Mouse (Mus musculus) E14TG2a.4 (cell line): ENCODE measurements around the gene Cdk11b.

Source experiments
- H3K27me3 ChIP-seq: 2 replicates; pipeline ENCODE4 v1.6.1; 2014; ENCODE audit warnings: low read length, control low read depth; ENCODE audit not compliant: insufficient read depth
- H3K36me3 ChIP-seq: 2 replicates; pipeline ENCODE4 v1.6.1; 2014; ENCODE audit warnings: low read length, control low read depth; ENCODE audit not compliant: insufficient read depth
- H3K4me1 ChIP-seq: replicated peaks from 2 replicates; pipeline ENCODE4 v1.6.1; 2014; ENCODE audit warnings: low read depth, low read length, control low read depth
- H3K4me3 ChIP-seq: replicated peaks from 2 replicates; pipeline ENCODE4 v1.5.1; 2014; ENCODE audit warnings: mild to moderate bottlenecking, low read length
- H3K9me3 ChIP-seq: 2 replicates; pipeline ENCODE4 v1.6.1; 2014; ENCODE audit warnings: low read length, control low read depth
- CTCF ChIP-seq: conservative IDR thresholded peaks from 2 replicates; pipeline ENCODE4 v1.5.1; 2014; ENCODE audit warnings: low read length
- NANOG ChIP-seq: IDR thresholded peaks from 2 replicates; pipeline ENCODE4 v1.6.1; 2014; ENCODE audit warnings: borderline replicate concordance, low read length, mixed read lengths
- POU5F1 ChIP-seq: IDR thresholded peaks from 2 replicates; pipeline ENCODE4 v1.6.1; 2014; ENCODE audit warnings: low read length, borderline replicate concordance

Cdk11b gene

DNA sequence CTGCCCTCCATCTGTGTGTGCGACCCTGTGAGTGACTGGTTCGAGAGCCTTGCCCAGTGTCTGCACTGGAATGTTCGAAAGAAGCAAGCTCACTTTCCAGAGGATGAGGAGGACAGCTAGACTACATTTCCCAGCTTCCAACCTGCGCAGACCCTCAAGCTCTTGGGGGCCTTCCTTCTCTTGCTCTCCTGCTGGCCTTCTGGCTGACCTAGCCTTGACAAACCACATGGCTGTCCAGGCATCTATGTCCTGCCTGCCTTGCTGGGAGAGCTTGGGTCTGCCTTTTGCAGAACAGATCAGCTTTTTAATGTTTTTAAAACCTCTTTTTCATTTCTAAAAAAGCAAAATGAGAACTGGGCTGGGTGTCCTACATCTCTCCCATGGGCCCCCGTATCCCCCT lies 35.3 kb upstream of the Cdk11b start:
- no peak for TF ChIP-seq CTCF
- H3K4me1 ChIP-seq: no peaks in the 10 kb centered on the region
- no peaks in the 10 kb centered on the region for H3K27me3 ChIP-seq
- H3K36me3 ChIP-seq: peaks cover 68% of the 10 kb centered on the region
- no peaks in the 10 kb centered on the region for H3K9me3 ChIP-seq
- H3K4me3 ChIP-seq: no peak overlapping the region

GRCm38 (mm10) chr4:155591012-155591719 lies 33.5 kb upstream of the Cdk11b start:
- Histone ChIP-seq H3K4me1 (no peaks in the 10 kb centered on the region; the same call in 1 of the 2 replicates), H3K27me3 (no peaks in the 10 kb centered on the region), H3K36me3 (peaks cover 50% of the 10 kb centered on the region), H3K4me3 (no peak overlapping the region), H3K9me3 (no peaks in the 10 kb centered on the region)
- TF ChIP-seq CTCF (no peak), NANOG (no peak), POU5F1 (no peak)

- Histone ChIP-seq H3K9me3 (no peaks in the 10 kb centered on the region), H3K36me3 (peaks cover 24% of the 10 kb centered on the region), H3K4me1 (peaks cover 10% of the 10 kb centered on the region), H3K27me3 (no peaks in the 10 kb centered on the region), H3K4me3 (no peak overlapping the region)
- TF ChIP-seq POU5F1: no peak
- TF ChIP-seq CTCF: no peak
- TF ChIP-seq NANOG: no peak
Observed at GRCm38 (mm10) chr4:155593780-155594179, 30.9 kb upstream of the Cdk11b start.

- Histone ChIP-seq H3K4me3 (no peak overlapping the region), H3K4me1 (peaks cover 24% of the 10 kb centered on the region), H3K9me3 (no peaks in the 10 kb centered on the region), H3K27me3 (no peaks in the 10 kb centered on the region), H3K36me3 (peaks cover 5% of the 10 kb centered on the region)
- no peak for TF ChIP-seq CTCF
- no peak for TF ChIP-seq NANOG
- no peak for TF ChIP-seq POU5F1
Observed at GRCm38 (mm10) chr4:155595777-155596176, 28.9 kb upstream of the Cdk11b start.

DNA sequence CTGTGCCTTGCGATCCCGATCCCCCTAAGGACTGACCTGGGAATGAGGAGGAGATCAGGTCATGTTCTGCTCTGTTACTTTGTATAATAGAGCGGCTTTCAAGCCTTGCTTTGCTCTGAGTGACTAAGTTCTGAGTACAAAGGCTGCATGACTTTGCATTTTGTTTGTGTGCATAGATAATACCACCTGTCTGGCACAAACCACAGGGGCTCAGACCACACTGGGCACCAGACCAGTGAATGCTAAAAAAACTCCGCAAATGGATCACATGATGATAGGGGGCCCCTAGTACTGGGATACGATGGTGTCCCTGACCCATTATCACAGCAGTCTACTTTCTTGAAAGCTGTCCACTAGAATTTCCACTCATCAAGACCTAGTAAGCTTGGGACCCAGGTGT lies 28.0 kb upstream of the Cdk11b start:
- TF ChIP-seq POU5F1 (no peak), CTCF (no peak), NANOG (no peak)

DNA sequence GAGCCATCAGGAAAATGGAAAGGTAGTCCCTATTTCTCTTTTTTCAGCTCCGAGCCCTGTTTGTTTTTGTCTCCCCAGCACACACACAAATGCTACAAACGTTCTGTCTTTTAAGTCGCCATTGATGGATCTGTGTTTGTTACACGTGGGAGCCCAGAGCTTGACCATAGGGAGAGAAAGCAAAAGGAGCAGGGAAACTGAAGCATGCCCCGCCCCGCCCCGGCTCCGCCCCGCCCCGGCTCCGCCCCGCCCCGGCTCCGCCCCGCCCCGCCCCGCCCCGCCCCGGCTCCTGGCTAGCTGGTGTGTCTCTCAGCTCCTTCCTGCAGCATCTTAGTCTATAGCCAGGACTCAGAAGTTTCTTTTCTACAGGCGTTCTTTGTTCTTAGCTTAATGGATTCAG lies 26.1 kb upstream of the Cdk11b start:
- Histone ChIP-seq H3K36me3 (peaks cover 11% of the 10 kb centered on the region), H3K27me3 (no peaks in the 10 kb centered on the region), H3K4me3 (peak overlapping the region; percentile 30; the same call in 1 of the 2 replicates), H3K9me3 (no peaks in the 10 kb centered on the region), H3K4me1 (peaks cover 37% of the 10 kb centered on the region)
- TF ChIP-seq POU5F1 (no peak), CTCF (no peak), NANOG (no peak)

More for the DNA sequence above, 28.0 kb upstream of the Cdk11b start:
- no peak overlapping the region for H3K4me3 ChIP-seq
- H3K36me3 ChIP-seq: no peaks in the 10 kb centered on the region
- no peaks in the 10 kb centered on the region for H3K27me3 ChIP-seq
- H3K9me3 ChIP-seq: no peaks in the 10 kb centered on the region
- peaks cover 25% of the 10 kb centered on the region for H3K4me1 ChIP-seq

DNA sequence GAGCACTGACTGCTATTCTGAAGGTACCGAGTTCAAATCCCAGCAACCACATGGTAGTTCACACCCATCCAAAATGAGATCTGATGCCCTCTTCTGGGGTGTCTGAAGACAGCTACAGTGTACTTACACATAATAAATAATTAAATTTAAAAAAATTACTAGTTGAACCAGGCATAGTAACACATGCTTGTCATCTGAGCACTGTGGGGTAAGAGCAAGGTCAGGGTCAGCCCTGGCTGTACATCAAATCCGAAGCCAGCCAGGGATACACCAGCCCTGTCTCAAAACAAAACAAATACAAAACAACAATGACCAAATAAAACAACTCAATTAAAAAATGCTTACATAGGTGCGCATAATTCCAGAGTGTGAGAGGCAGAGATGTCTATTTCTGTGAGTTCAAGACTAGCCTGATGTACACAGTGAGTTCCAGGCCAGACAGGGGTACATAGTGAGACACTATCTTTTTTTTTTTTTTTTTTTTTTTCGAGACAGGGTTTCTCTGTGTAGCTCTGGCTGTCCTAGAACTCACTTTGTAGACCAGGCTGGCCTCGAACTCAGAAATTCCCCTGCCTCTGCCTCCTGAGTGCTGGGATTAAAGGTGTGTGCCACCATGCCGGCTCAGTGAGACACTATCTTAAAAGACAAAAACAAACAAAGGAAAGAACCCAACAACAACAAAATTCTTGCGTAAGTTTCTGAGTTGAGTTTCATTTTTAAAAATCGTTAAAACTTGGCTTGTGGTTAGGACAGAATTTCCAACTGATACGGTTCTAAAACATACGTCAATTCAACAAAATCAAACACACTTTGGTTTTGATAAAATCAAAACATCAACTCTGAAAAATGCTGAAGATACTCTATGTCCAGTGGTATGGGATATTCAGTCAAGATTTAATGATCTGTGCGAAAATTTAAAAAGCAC lies 24.5 kb upstream of the Cdk11b start:
- peaks cover 25% of the 10 kb centered on the region for H3K36me3 ChIP-seq
- no peaks in the 10 kb centered on the region for H3K27me3 ChIP-seq
- TF ChIP-seq CTCF (no peak), NANOG (no peak), POU5F1 (no peak)
- H3K4me3 ChIP-seq: peak overlapping the region; percentile 96
- peaks cover 47% of the 10 kb centered on the region for H3K4me1 ChIP-seq
- no peaks in the 10 kb centered on the region for H3K9me3 ChIP-seq

DNA sequence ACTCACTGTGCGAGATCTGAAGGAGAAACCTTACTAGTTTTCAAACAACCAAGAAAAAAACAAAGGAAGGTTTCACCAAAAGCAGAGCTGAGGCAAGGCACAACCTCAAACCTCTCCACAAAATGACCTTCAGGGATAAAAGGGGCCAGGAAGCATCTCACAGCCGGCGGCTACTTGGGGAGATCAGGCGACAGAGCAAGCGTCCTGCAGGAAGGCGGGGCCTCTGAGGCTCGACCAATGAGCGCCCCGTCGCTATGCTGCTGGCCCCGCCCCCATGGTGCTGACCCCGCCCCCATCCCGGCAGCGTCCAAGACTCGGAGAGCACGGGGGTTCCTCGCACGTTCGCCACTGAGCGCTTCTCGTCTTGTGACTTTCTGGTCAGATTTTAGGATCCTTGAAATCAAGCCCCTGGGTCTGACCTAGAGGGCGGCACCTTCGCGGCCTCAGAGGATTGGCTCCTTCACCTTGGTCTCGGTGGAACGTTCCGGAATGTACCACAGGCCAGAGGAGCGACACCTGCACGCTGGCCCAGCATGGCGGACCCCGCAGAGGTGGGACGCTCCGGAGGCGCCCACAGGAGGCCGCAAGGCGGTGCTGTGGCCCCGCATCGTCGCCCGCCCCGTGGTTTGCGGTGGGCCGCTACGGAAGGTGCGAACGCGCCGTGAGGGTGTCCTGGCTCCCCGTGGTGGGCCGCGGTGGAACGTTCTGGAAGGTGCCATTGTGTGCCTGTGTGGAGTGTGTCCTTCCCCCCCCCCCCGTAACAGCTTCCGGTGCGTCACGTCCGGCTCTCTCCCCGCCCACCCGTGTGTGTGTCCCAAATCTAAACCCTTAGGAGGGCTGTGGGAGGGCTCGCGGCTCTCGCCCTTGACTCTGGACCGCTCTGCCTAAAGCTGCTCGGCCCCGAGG lies 23.3 kb upstream of the Cdk11b start, which contains the start of gene Slc35e2:
Gene Slc35e2, plus strand, starts transcription at position 326 of the 906 bp plus-strand sequence.
- peak within 1 kb of the TSS; percentile 96 for H3K4me3 ChIP-seq
- H3K27me3 ChIP-seq: no peaks in the 10 kb centered on the region
- H3K9me3 ChIP-seq: no peaks in the 10 kb centered on the region
- TF ChIP-seq CTCF: no peak
- H3K36me3 ChIP-seq: peaks cover 37% of the 10 kb centered on the region
- peaks cover 47% of the 10 kb centered on the region for H3K4me1 ChIP-seq

GRCm38 (mm10) chr4:155601997-155602456 lies 22.6 kb upstream of the Cdk11b start:
- peaks cover 47% of the 10 kb centered on the region for H3K4me1 ChIP-seq

More at GRCm38 (mm10) chr4:155601997-155602456, 22.6 kb upstream of the Cdk11b start:
- Histone ChIP-seq H3K27me3 (no peaks in the 10 kb centered on the region), H3K9me3 (no peaks in the 10 kb centered on the region), H3K36me3 (peaks cover 43% of the 10 kb centered on the region), H3K4me3 (peak overlapping the region; percentile 96)
- no peak for TF ChIP-seq POU5F1
- no peak for TF ChIP-seq NANOG
- TF ChIP-seq CTCF: no peak
